Mouse (Mus musculus) G1E (cell line): ENCODE data around the gene Psmg3.

Source experiments
- CTCF ChIP-seq: IDR thresholded peaks from 2 replicates; pipeline ENCODE4 v1.5.1; 2012; ENCODE audit warnings: low read depth, low read length, inconsistent platforms, mixed read lengths
- GATA1 ChIP-seq: IDR thresholded peaks from 2 replicates; pipeline ENCODE4 v1.6.1; 2012; ENCODE audit warnings: borderline replicate concordance, low read length, inconsistent platforms, mixed read lengths
- TAL1 ChIP-seq: conservative IDR thresholded peaks from 2 replicates; pipeline ENCODE4 v1.6.1; 2012; ENCODE audit warnings: low read depth, low read length, inconsistent platforms, mixed read lengths

- TF ChIP-seq CTCF: no peak
- no peak for TF ChIP-seq TAL1
- no peak for TF ChIP-seq GATA1
These were observed 34.4 kb downstream of the Psmg3 start for GRCm38 (mm10) chr5:139792159-139792775.
